Mouse (Mus musculus) liver, embryonic 14.5 days (tissue): ENCODE data around the gene Mecom.

Experiments used
- CTCF ChIP-seq: IDR thresholded peaks from 2 replicates; pipeline ENCODE4 v1.5.1; 2016; ENCODE audit warnings: antibody characterized with exemption, low read depth, control low read depth
- EP300 ChIP-seq: IDR thresholded peaks from 2 replicates; pipeline ENCODE4 v1.6.1; 2016; ENCODE audit warnings: antibody characterized with exemption, low read depth

GRCm38 (mm10) chr3:30105194-30105823 lies 442.5 kb downstream of the Mecom start:
- TF ChIP-seq CTCF (no peak), EP300 (no peak)
